ENCODE assay signal across 25 mouse cellular contexts in genomic region chr14:117796661-117797060, GRCm38 (mm10).
DNase-seq lines count a peak whose midpoint lies in the region; ATAC-seq and TF ChIP-seq lines count a peak whose summit lies in the region.
"Had no signal": no experiment of that assay in that cellular context is flagged by ENCODE, and none has a peak within 500 bp of the region (broad histone marks: within the 10 kb centered on the region; RNA-seq: fewer than 3 reads in every experiment).

No protein-coding gene starts in this region.

- no peak for TF ChIP-seq EP300 in CH12.LX (IDR thresholded peaks at IDR 0.05; ENCODE audit: low read length)

- in situ Hi-C loops in CH12.LX (cut with MboI; ENCODE audit: low pct_ligation_motif_present, low pct_unique_long_range_greater_than_20kb, low sequenced_read_pairs) = no loop called here

- no peak overlapping the region for H3K4me3 ChIP-seq in C2C12 (ENCODE audit: insufficient read depth, poor library complexity, severe bottlenecking)
- no peak overlapping the region for H3K4me3 ChIP-seq in CH12.LX (replicated peaks in 1 of 3; ENCODE audit: low read depth in 2 of 3, low read length in 2 of 3, poor library complexity in 1 of 3)
- no peak overlapping the region for H3K4me3 ChIP-seq in kidney, embryonic 16.5 days (ENCODE audit: low read length)
- H3K4me3 ChIP-seq: embryonic facial prominence, embryonic 13.5 days; embryonic facial prominence, embryonic 15.5 days; erythroblast, embryonic 14.5 days; forebrain, embryonic 10.5 days; forebrain, embryonic 12.5 days had no signal

- dilution Hi-C loops in CH12.LX (cut with MboI; ENCODE audit: extremely low pct_ligation_motif_present, extremely low pct_unique_long_range_greater_than_20kb, low sequenced_read_pairs) = no loop called here

- TF ChIP-seq CTCF in C2C12 (IDR thresholded peaks at IDR 0.05; ENCODE audit: control insufficient read depth, insufficient read depth, insufficient read length) (no peak), CH12.LX (conservative IDR thresholded peaks at IDR 0.05 in 1 of 2, IDR thresholded peaks at IDR 0.05 in 1 of 2; ENCODE audit: low read depth in 2 of 2, low read length in 2 of 2) (no peak)

- peaks cover 2 to 13% of the 10 kb centered on the region in 2 experiments; a peak in 3 of 4 replicates for H3K4me1 ChIP-seq in CH12.LX (ENCODE audit: control insufficient read depth in 1 of 2, insufficient read depth in 2 of 2)
- no peaks in the 10 kb centered on the region for H3K4me1 ChIP-seq in kidney, embryonic 16.5 days (ENCODE audit: insufficient read depth, low read length)
- H3K4me1 ChIP-seq: embryonic facial prominence, embryonic 13.5 days; embryonic facial prominence, embryonic 15.5 days had no signal

- peak; percentile 37 for DNase-seq in CH12.LX (ENCODE audit: extremely low read depth)
- DNase-seq in R1 (ENCODE audit: low read depth, low spot score) = peak; percentile 37
- no peak for DNase-seq in urinary bladder, postnatal 14 days (ENCODE audit: low spot score)
- no peak for DNase-seq in adrenal gland, postnatal 25 days
- DNase-seq: adrenal gland, adult 8-10 months; adrenal gland, postnatal 14 days; cerebellum, adult 11 months; cerebellum, adult 18-20 months; cerebellum, adult 8-10 months; cerebellum, adult 9-11 months; cerebellum, postnatal 14 days; cerebellum, postnatal 36 days; embryo, embryonic 11 days had no signal

- TF ChIP-seq POLR2A in CH12.LX (IDR thresholded peaks at IDR 0.05; ENCODE audit: low read depth, low read length) = no peak

- WGBS in kidney, embryonic 16.5 days = 79% methylated on average over 5 of the region's 5 CpGs

- H3K27ac ChIP-seq in CH12.LX (ENCODE audit: insufficient read depth, low read depth) = no peak overlapping the region
- no peak overlapping the region for H3K27ac ChIP-seq in kidney, embryonic 16.5 days (ENCODE audit: low read length)
- H3K27ac ChIP-seq: embryonic facial prominence, embryonic 13.5 days; embryonic facial prominence, embryonic 15.5 days; forebrain, embryonic 10.5 days; forebrain, embryonic 12.5 days had no signal

- H3K36me3 ChIP-seq in C2C12 (ENCODE audit: control insufficient read depth, insufficient read depth) (no peaks in the 10 kb centered on the region), CH12.LX (replicated peaks in 1 of 2; ENCODE audit: control insufficient read depth in 1 of 2, insufficient read depth in 1 of 2, low read length in 1 of 2) (no peaks in the 10 kb centered on the region)
- no peaks in the 10 kb centered on the region for H3K36me3 ChIP-seq in kidney, embryonic 16.5 days (ENCODE audit: insufficient read depth, low read length)
- H3K36me3 ChIP-seq: embryonic facial prominence, embryonic 13.5 days; embryonic facial prominence, embryonic 15.5 days; forebrain, embryonic 10.5 days; forebrain, embryonic 12.5 days had no signal

- TF ChIP-seq RAD21 in CH12.LX (IDR thresholded peaks at IDR 0.05; ENCODE audit: low read depth, low read length) = no peak

- no peaks in the 10 kb centered on the region for H3K9me3 ChIP-seq in CH12.LX (replicated peaks; ENCODE audit: low read length)
- no peaks in the 10 kb centered on the region for H3K9me3 ChIP-seq in kidney, embryonic 16.5 days (ENCODE audit: low read length)
- H3K9me3 ChIP-seq: embryonic facial prominence, embryonic 13.5 days; embryonic facial prominence, embryonic 15.5 days; forebrain, embryonic 10.5 days; forebrain, embryonic 12.5 days had no signal

- no peaks in the 10 kb centered on the region for H3K27me3 ChIP-seq in C2C12 (ENCODE audit: control insufficient read depth, insufficient read depth, insufficient read length)
- no peaks in the 10 kb centered on the region for H3K27me3 ChIP-seq in CH12.LX (replicated peaks)
- no peaks in the 10 kb centered on the region for H3K27me3 ChIP-seq in kidney, embryonic 16.5 days (ENCODE audit: insufficient read depth, low read length)
- H3K27me3 ChIP-seq: embryonic facial prominence, embryonic 13.5 days; embryonic facial prominence, embryonic 15.5 days; forebrain, embryonic 12.5 days; Patski had no signal

- H3ac ChIP-seq in C2C12 (ENCODE audit: control insufficient read depth, insufficient read length, low read depth) = no peak overlapping the region

- no peak for ATAC-seq in kidney, embryonic 16.5 days (ENCODE audit: low FRiP score, low TSS enrichment)
- ATAC-seq: activated CD4-positive, CD25-positive, alpha-beta regulatory T cell, adult 4 months; CD4-positive, CD25-positive, alpha-beta regulatory T cell, adult 4 months; forebrain, embryonic 14.5 days; forebrain, embryonic 16.5 days; Patski had no signal

- no peak overlapping the region for H3K9ac ChIP-seq in CH12.LX (ENCODE audit: insufficient read depth, low read depth)
- H3K9ac ChIP-seq in kidney, embryonic 16.5 days (replicated peaks; ENCODE audit: low read length) = no peak overlapping the region
- H3K9ac ChIP-seq: embryonic facial prominence, embryonic 13.5 days; embryonic facial prominence, embryonic 15.5 days; forebrain, embryonic 12.5 days had no signal

- no peaks in the 10 kb centered on the region for H3K79me3 ChIP-seq in C2C12 (ENCODE audit: low read depth)

- no peak overlapping the region; the same call in 1 of the 2 replicates for H3K4me2 ChIP-seq in CH12.LX (ENCODE audit: insufficient read depth, low read depth, poor library complexity, severe bottlenecking)
- no peak overlapping the region for H3K4me2 ChIP-seq in kidney, embryonic 16.5 days (replicated peaks; ENCODE audit: low read depth, low read length)
- H3K4me2 ChIP-seq: embryonic facial prominence, embryonic 13.5 days; embryonic facial prominence, embryonic 15.5 days; forebrain, embryonic 12.5 days had no signal

- H3K79me2 ChIP-seq in C2C12 (ENCODE audit: control insufficient read depth, insufficient read depth) (no peaks in the 10 kb centered on the region), CH12.LX (replicated peaks; ENCODE audit: control insufficient read depth, extremely low read depth, insufficient read depth, poor library complexity, severe bottlenecking) (no peaks in the 10 kb centered on the region)

TF ChIP-seq in C2C12, 6 proteins besides CTCF, POLR2A, EP300 and RAD21:
- TF ChIP-seq USF1 (IDR thresholded peaks at IDR 0.05; ENCODE audit: low read depth) (peak; percentile 8), MYOD1 (IDR thresholded peaks at IDR 0.05; ENCODE audit: control insufficient read depth, insufficient read length, low read depth) (no peak)

TF ChIP-seq in CH12.LX, 34 proteins besides CTCF, POLR2A, EP300 and RAD21:
- TF ChIP-seq ZKSCAN1 (IDR thresholded peaks at IDR 0.05; ENCODE audit: borderline replicate concordance, low read depth, low read length) (no peak), JUND (conservative IDR thresholded peaks at IDR 0.05; ENCODE audit: low read depth, low read length) (no peak), USF2 (conservative IDR thresholded peaks at IDR 0.05; ENCODE audit: low read depth, low read length) (peak; percentile 75), MAX (IDR thresholded peaks at IDR 0.05; ENCODE audit: low read length) (peak; percentile 87), UBTF (IDR thresholded peaks at IDR 0.05; ENCODE audit: low read depth, low read length) (no peak), BHLHE40 (IDR thresholded peaks at IDR 0.05; ENCODE audit: low read depth, low read length) (peak; percentile 73), USF1 (IDR thresholded peaks at IDR 0.05; ENCODE audit: low read depth, low read length) (peak; percentile 80)
TF ChIP-seq in CH12.LX: peak in this region for 4.

Comparison
In these comparisons a context has a peak if more than half of its experiments do, and no peak if none do; other contexts are left out.
1. DNase-seq: peak in CH12.LX (single experiment) and R1 (single experiment); none in urinary bladder, postnatal 14 days (single experiment) and adrenal gland, postnatal 25 days (single experiment).